Mouse (Mus musculus) heart, adult 2 months (tissue): ENCODE measurements at regions not wholly inside any gene's neighbourhood (a gene's known extent, or its start where the extent isn't known, plus 50 kb on each side); places are given as distances from the start of the nearest gene placed in this dataset.
A peak's percentile ranks its signal among the peaks of the same experiment; 100 is the strongest.

Experiments
- DNase-seq, 2 experiments: peaks; one replicate each; pipeline ENCODE4 v3.0.0; 2021
- H3K27ac ChIP-seq: fragments of 200-600 bp; 2 replicates; pipeline ENCODE4 v1.8.1; 2022
- H3K27me3 ChIP-seq: fragments of 200-500 bp; 2 replicates; pipeline ENCODE4 v1.6.1; 2012; ENCODE audit warnings: mild to moderate bottlenecking, low read length, inconsistent platforms, mixed read lengths; ENCODE audit not compliant: control insufficient read depth, insufficient read depth
- H3K36me3 ChIP-seq: fragments of 200-500 bp; 2 replicates; pipeline ENCODE4 v1.6.1; 2012; ENCODE audit warnings: low read length, inconsistent platforms; ENCODE audit not compliant: control insufficient read depth, insufficient read depth
- H3K4me1 ChIP-seq: fragments of 200-500 bp; 2 replicates; pipeline ENCODE4 v1.6.1; 2011; ENCODE audit warnings: low read length; ENCODE audit not compliant: control insufficient read depth, insufficient read depth
- H3K4me3 ChIP-seq: fragments of 200-600 bp; 2 replicates; pipeline ENCODE4 v1.8.1; 2022
- H3K79me2 ChIP-seq: fragments of 200-500 bp; replicated peaks from 2 replicates; pipeline ENCODE4 v1.6.1; 2012; ENCODE audit warnings: mild to moderate bottlenecking, inconsistent platforms, low read length, moderate library complexity, mixed read lengths; ENCODE audit not compliant: control insufficient read depth, insufficient read depth
- H3K9ac ChIP-seq: fragments of 200-500 bp; 2 replicates; pipeline ENCODE4 v1.6.1; 2012; ENCODE audit warnings: low read depth, mild to moderate bottlenecking, control low read depth, inconsistent platforms, low read length, mixed read lengths
- CTCF ChIP-seq: fragments of 200-600 bp; IDR thresholded peaks from 2 replicates; pipeline ENCODE4 v1.8.1; 2022; ENCODE audit warnings: antibody characterized with exemption, mild to moderate bottlenecking, moderate library complexity
- EP300 ChIP-seq: fragments of 200-500 bp; IDR thresholded peaks from 2 replicates; pipeline ENCODE4 v1.6.1; 2011; ENCODE audit warnings: low read depth, low read length, control low read depth; ENCODE audit not compliant: insufficient read depth
- POLR2A ChIP-seq: fragments of 200-500 bp; IDR thresholded peaks from 2 replicates; pipeline ENCODE4 v1.6.1; 2011; ENCODE audit warnings: mild to moderate bottlenecking, low read depth, low read length, control low read depth; ENCODE audit not compliant: insufficient read depth
- whole genome bisulfite sequencing: fragments of 180-500 bp; shearing (Covaris S2); methylation state at CpG from one replicate; pipeline ENCODE4 v1.1.7; 2018; 5-methylcytosine and 5-hydroxymethylcytosine counted together
- intact Hi-C: fragments of 180-260 bp; cut with DNase I; formaldehyde crosslinking; loops from one replicate; pipeline ENCODE4 v1.15.1; 2025

- DNase-seq = no peak
- no peaks in the 10 kb centered on the region for H3K36me3 ChIP-seq
- H3K4me1 ChIP-seq = no peaks in the 10 kb centered on the region
- no peak overlapping the region for H3K9ac ChIP-seq
- no peaks in the 10 kb centered on the region for H3K79me2 ChIP-seq
- H3K27ac ChIP-seq = no peak overlapping the region
- H3K27me3 ChIP-seq = no peaks in the 10 kb centered on the region
- intact Hi-C loops = no loop called here
- no peak overlapping the region for H3K4me3 ChIP-seq
- 91% methylated on average over 8 of the region's 8 CpGs for WGBS
- TF ChIP-seq CTCF = no peak
These were observed 143.4 kb downstream of the Inhbb start for GRCm38 (mm10) chr1:119278528-119279201.

DNA sequence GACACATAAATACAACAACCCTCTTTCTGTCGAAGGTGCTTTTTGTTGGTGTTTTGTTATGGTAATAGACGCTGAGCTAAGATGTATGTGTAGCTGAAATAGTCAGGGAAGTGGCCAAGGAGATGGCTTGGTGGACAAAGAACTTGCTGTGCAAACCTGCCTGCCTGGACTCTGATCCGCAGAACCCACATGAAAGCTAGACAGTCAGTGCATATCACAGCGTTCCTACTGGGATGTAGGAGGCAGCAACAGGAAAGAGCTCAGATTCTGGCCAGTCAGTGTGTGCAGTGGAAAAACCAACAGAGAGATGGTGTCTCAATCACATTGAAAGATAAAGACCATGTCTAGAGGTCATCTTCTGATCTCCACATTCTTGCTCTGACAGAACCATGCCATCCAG lies 144.1 kb downstream of the Inhbb start:
- TF ChIP-seq POLR2A = no peak
- TF ChIP-seq EP300 = no peak
- TF ChIP-seq CTCF = no peak
- no peaks in the 10 kb centered on the region for H3K27me3 ChIP-seq
- H3K9ac ChIP-seq = no peak overlapping the region
- H3K36me3 ChIP-seq = no peaks in the 10 kb centered on the region
- intact Hi-C loops = no loop called here
- H3K4me3 ChIP-seq = no peak overlapping the region
- DNase-seq = no peak
- H3K4me1 ChIP-seq = no peaks in the 10 kb centered on the region
- no peaks in the 10 kb centered on the region for H3K79me2 ChIP-seq
- WGBS = 68% methylated on average over 4 of the region's 4 CpGs
- H3K27ac ChIP-seq = no peak overlapping the region

GRCm38 (mm10) chr1:119266013-119266412 lies 156.0 kb downstream of the Inhbb start:
- DNase-seq = no peak
- WGBS = 94% methylated on average over 5 of the region's 5 CpGs
- intact Hi-C loops = no loop called here
- H3K4me3 ChIP-seq = no peak overlapping the region
- H3K4me1 ChIP-seq = no peaks in the 10 kb centered on the region
- no peak overlapping the region for H3K9ac ChIP-seq
- H3K79me2 ChIP-seq = no peaks in the 10 kb centered on the region
- TF ChIP-seq CTCF (no peak), EP300 (no peak), POLR2A (no peak)
- no peak overlapping the region for H3K27ac ChIP-seq
- no peaks in the 10 kb centered on the region for H3K27me3 ChIP-seq
- no peaks in the 10 kb centered on the region for H3K36me3 ChIP-seq

GRCm38 (mm10) chr1:119265192-119265891 lies 156.7 kb downstream of the Inhbb start:
- no peak for TF ChIP-seq CTCF
- TF ChIP-seq POLR2A = no peak
- no peak for TF ChIP-seq EP300
- Histone ChIP-seq H3K36me3 (no peaks in the 10 kb centered on the region), H3K4me3 (no peak overlapping the region), H3K27ac (no peak overlapping the region), H3K79me2 (no peaks in the 10 kb centered on the region), H3K4me1 (no peaks in the 10 kb centered on the region), H3K9ac (no peak overlapping the region), H3K27me3 (no peaks in the 10 kb centered on the region)
- intact Hi-C loops = no loop called here
- DNase-seq = no peak
- 69% methylated on average over 10 of the region's 10 CpGs for WGBS

DNA sequence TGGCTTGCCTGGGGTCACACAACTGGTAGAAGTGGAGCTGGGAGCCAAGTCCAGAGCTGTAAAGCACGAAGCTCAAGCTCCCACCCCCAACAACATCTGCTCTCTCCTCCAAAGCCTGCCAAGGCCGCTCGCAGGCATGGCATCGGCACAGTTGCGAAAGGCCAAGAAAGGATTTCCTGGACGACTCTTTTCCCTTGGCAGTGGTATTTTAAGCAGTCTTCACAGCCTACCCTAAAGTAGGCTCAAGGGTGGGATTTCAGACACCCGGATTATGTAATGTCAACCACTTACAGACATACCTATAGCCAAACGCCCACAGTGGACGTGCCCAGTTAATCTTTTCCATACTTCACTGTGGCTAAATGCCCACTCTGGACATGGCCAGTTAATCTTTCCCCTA lies 162.6 kb downstream of the Inhbb start:
- no peak overlapping the region for H3K9ac ChIP-seq
- H3K79me2 ChIP-seq = no peaks in the 10 kb centered on the region
- intact Hi-C loops = loop anchor here (10.0 kb wide), 1 partner anchor 165 kb away; the partner anchor contains the start of gene Inhbb
- no peaks in the 10 kb centered on the region for H3K36me3 ChIP-seq
- WGBS = 64% methylated on average over 9 of the region's 9 CpGs
- TF ChIP-seq CTCF (no peak), POLR2A (no peak), EP300 (no peak)
- H3K27ac ChIP-seq = no peak overlapping the region
- no peak overlapping the region for H3K4me3 ChIP-seq
- H3K4me1 ChIP-seq = no peaks in the 10 kb centered on the region
- DNase-seq = peak in 1 of 2 experiments; percentile 14
- no peaks in the 10 kb centered on the region for H3K27me3 ChIP-seq

- no peaks in the 10 kb centered on the region for H3K27me3 ChIP-seq
- H3K36me3 ChIP-seq = no peaks in the 10 kb centered on the region
- WGBS = 66% methylated on average over 8 of the region's 8 CpGs
- H3K4me3 ChIP-seq = no peak overlapping the region
- no peak overlapping the region for H3K9ac ChIP-seq
- no peaks in the 10 kb centered on the region for H3K79me2 ChIP-seq
- H3K27ac ChIP-seq = no peak overlapping the region
- TF ChIP-seq CTCF (no peak), EP300 (no peak), POLR2A (no peak)
- DNase-seq = peak; percentile 71 to 73
- no peaks in the 10 kb centered on the region; the same call in 1 of the 2 replicates for H3K4me1 ChIP-seq
- intact Hi-C loops = loop anchor here (10.0 kb wide), 1 partner anchor 168 kb away; the partner anchor contains the start of gene Inhbb
These were observed 165.3 kb downstream of the Inhbb start for GRCm38 (mm10) chr1:119256769-119257168.
